Comparison of ENCODE assay signal across 22 mouse cellular contexts in genomic region chr12:75528300-75528699, GRCm38 (mm10).
DNase-seq lines count a peak whose midpoint lies in the region; ATAC-seq and TF ChIP-seq lines count a peak whose summit lies in the region.
"Had no signal": no experiment of that assay in that cellular context is flagged by ENCODE, and none has a peak within 500 bp of the region (broad histone marks: within the 10 kb centered on the region; RNA-seq: fewer than 3 reads in every experiment).

No protein-coding gene starts in this region.

- no peaks in the 10 kb centered on the region for H3K9me3 ChIP-seq in heart, embryonic 16.5 days (replicated peaks; ENCODE audit: control insufficient read depth, low read length)
- H3K9me3 ChIP-seq: G1E; heart, embryonic 12.5 days; hindbrain, embryonic 13.5 days; limb, embryonic 12.5 days; midbrain, embryonic 12.5 days had no signal

- no peak for DNase-seq in heart, postnatal 10 days
- peak; percentile 89 for DNase-seq in brain, adult 2 months (ENCODE audit: low read depth, low spot score)
- DNase-seq in cerebellum, adult 2 months: peak; percentile 56 to 81
- peak; percentile 60 to 76 for DNase-seq in cerebellum, postnatal 25 days
- no peak for DNase-seq in testis, postnatal 10 days (ENCODE audit: low spot score)
- DNase-seq in layer of hippocampus, postnatal 36 days: no peak
- DNase-seq: gastrocnemius, postnatal 10 days; heart, adult 18-20 months; kidney, adult 11 months; lung, embryonic 14.5 days; right cerebral cortex, postnatal 14 days; thymus, postnatal 25 days had no signal

- no peak overlapping the region for H3K4me2 ChIP-seq in heart, embryonic 16.5 days (ENCODE audit: low read depth, low read length)
- H3K4me2 ChIP-seq: heart, embryonic 12.5 days; hindbrain, embryonic 13.5 days; limb, embryonic 12.5 days; lung, embryonic 14.5 days; midbrain, embryonic 12.5 days had no signal

- H3K27me3 ChIP-seq in heart, embryonic 16.5 days (ENCODE audit: control insufficient read depth, insufficient read depth, low read length): no peaks in the 10 kb centered on the region
- no peaks in the 10 kb centered on the region for H3K27me3 ChIP-seq in cerebellum, adult 2 months (ENCODE audit: control insufficient read depth, insufficient read depth, low read length)
- H3K27me3 ChIP-seq: CH12.LX; heart, embryonic 12.5 days; hindbrain, embryonic 13.5 days; limb, embryonic 12.5 days; midbrain, embryonic 12.5 days; Patski had no signal

- WGBS in heart, embryonic 16.5 days: 54% methylated on average over 1 of the region's 1 CpGs
- WGBS in cerebellum, adult 2 months: 3% methylated on average over 1 of the region's 1 CpGs

- intact Hi-C loops in heart, postnatal 10 days (cut with DNase I): no loop called here

- peak overlapping the region; percentile 35; the same call in 1 of the 2 replicates for H3K27ac ChIP-seq in heart, embryonic 16.5 days (ENCODE audit: low read length)
- no peak overlapping the region for H3K27ac ChIP-seq in cerebellum, adult 2 months (ENCODE audit: insufficient read depth, low read length)
- H3K27ac ChIP-seq: hindbrain, embryonic 13.5 days; limb, embryonic 12.5 days; liver, embryonic 14.5 days; midbrain, embryonic 12.5 days had no signal

- no peak for TF ChIP-seq CTCF in cerebellum, adult 2 months (IDR thresholded peaks at IDR 0.05; ENCODE audit: borderline replicate concordance, insufficient read depth, low read depth, low read length)

- H3K36me3 ChIP-seq in heart, embryonic 16.5 days (ENCODE audit: control insufficient read depth, insufficient read depth): no peaks in the 10 kb centered on the region
- H3K36me3 ChIP-seq: hindbrain, embryonic 13.5 days; limb, embryonic 12.5 days; midbrain, embryonic 12.5 days had no signal

- no peak overlapping the region for H3K9ac ChIP-seq in heart, embryonic 16.5 days (ENCODE audit: low read length)
- H3K9ac ChIP-seq: heart, embryonic 12.5 days; hindbrain, embryonic 13.5 days; limb, embryonic 12.5 days; liver, embryonic 14.5 days; lung, embryonic 14.5 days; midbrain, embryonic 12.5 days had no signal

- ATAC-seq in heart, embryonic 16.5 days (replicated peaks; ENCODE audit: extremely low read depth, insufficient read depth, low FRiP score): no peak
- ATAC-seq: forebrain, embryonic 14.5 days had no signal

- H3K4me3 ChIP-seq in heart, embryonic 16.5 days (ENCODE audit: low read length): no peak overlapping the region
- no peak overlapping the region for H3K4me3 ChIP-seq in cerebellum, adult 2 months (replicated peaks; ENCODE audit: insufficient read depth, low read depth, low read length)
- H3K4me3 ChIP-seq: heart, embryonic 12.5 days; hindbrain, embryonic 13.5 days; limb, embryonic 12.5 days; midbrain, embryonic 12.5 days had no signal

- H3K4me1 ChIP-seq in heart, embryonic 16.5 days (ENCODE audit: control insufficient read depth, insufficient read depth, low read length): peaks cover 28% of the 10 kb centered on the region
- peaks cover 22% of the 10 kb centered on the region for H3K4me1 ChIP-seq in cerebellum, adult 2 months (ENCODE audit: control insufficient read depth, insufficient read depth, low read length)

- no peak for TF ChIP-seq POLR2A in cerebellum, adult 2 months (IDR thresholded peaks at IDR 0.05; ENCODE audit: borderline replicate concordance, insufficient read depth, low read length)

Comparison
In these comparisons a context has a peak if more than half of its experiments do, and no peak if none do; other contexts are left out.
1. DNase-seq: peak in brain, adult 2 months (single experiment), cerebellum, adult 2 months (2 of 2) and cerebellum, postnatal 25 days (2 of 2); none in heart, postnatal 10 days (0 of 2), testis, postnatal 10 days (single experiment) and layer of hippocampus, postnatal 36 days (0 of 2).